Mouse (Mus musculus): Measurements from ENCODE around the gene Fgd3.
A peak's percentile ranks its signal among the peaks of the same experiment; 100 is the strongest.

Gene Fgd3

DNA sequence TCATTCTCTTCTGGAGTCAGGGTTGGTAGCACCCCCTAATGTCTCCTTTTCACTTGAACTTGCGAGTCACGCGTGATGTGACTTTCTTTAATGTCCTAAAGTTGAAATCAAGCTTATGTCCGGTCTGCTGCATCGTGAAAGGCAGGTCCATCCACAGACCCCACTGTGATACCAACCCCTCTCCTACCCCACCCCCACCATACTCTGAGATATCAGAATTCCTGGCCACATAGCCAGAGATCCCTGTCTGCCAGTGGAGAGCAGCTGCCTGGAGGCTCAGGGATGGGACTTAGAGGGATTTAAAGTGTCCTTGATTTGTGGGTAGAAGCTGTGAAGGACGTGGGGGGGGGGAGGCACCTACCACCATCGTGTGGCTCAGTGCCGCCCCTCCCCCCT is 71.6 kb downstream of the Fgd3 start, which contains the start of gene Susd3:
Susd3 (minus strand) TSS at position 240 of the 396 bp plus-strand sequence.
- no peak for DNase-seq (ENCODE audit: low spot score)

DNA sequence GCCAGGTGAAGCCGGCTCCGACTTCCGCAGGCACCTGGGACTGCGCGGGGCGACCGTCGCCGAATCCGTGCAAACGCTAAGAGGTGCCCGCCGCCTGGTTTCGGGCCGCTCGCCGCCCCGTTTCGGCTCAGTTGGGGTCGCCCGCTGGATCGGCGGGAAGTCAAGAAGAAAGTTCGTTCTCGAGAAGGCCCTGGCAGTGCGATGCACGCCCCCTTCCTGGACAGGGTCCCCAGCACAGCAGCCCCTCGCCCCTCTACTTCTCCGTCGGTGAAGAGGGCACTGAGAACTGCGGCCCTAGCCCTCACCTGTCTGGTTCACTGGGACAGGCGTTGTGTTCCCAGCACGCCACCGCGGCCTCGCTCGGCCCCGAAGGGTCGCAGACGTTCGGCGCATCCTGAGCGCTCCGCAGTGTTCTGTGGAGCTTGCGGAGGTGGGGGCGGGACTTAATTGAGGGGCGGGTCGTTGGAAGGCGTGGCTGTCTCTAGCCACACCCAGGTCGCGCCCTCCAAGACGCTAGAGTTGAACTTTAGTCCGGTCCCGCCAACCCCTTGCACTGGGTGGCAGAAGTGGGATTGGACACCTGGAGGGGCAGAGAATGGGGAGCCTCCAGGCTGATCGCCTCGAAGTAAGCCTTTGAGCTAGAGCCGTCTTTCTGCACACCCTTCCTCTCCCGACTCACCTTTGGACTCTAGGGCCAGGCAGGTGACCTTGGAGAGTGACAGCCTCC is 72.2 kb downstream of the Fgd3 start:
- DNase-seq (ENCODE audit: low spot score): no peak

DNA sequence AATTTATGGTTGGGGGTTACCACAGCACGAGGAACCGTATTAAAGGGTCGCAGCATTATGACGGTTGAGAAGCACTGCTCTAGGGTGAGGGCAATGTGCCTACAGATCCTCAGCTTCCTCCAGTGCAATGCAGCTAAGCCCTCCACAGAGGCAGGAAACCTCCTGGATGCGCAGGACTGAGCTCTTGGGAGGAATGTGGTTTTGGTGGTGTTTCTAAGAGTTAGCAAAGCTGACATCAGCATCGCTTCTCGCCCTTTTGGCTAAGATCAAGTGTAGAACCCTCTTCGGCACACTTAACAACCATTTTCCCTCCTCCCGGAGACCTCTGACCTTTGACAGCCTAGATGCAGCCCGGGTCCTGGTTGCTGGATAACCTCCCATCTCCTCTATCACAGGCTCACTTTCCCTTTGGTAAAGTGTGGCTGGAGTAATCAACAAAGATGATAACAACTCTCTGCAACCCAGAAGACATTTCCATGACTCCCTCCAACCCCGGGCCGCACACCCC is 72.8 kb downstream of the Fgd3 start:
- DNase-seq (ENCODE audit: low spot score): no peak

DNA sequence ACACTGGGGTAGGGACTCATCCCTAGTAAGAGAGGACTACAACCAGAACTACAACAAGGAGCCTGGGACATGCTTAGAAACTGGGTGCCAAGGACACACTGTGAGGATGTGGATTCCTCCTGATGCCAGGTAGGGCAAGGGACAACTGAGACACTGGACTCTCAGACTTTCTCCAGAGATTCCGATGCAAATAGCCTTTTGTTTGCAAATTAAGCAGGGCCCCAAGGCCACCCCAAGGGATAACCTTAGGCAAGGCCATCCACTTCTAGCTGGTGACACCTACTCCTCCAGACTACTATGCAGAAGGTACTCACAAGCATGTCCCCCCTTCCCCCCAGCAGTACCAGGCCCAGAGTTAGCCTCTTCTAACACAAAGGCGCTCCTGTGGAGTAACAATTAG is 73.5 kb downstream of the Fgd3 start:
- DNase-seq (ENCODE audit: low spot score): no peak

DNA sequence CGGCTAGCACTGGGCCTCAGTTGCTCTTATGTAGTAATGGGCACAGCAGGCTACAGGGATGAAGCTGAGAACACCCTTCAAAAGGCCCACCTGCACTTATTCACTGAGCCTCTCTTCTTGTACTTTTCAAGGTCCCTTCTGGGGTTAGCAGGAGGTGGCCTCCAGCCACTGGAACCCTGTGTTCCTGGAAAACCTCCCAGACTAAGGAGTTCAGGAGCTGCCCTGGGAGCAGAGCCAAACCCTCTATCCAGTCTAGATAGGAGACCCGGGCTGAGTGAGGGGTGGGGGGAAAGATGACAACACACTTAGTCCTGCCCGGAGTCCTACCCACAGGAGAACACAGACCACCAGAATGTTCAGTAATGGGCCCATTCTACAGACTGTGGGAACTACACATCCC is 74.1 kb downstream of the Fgd3 start:
- DNase-seq (ENCODE audit: low spot score): no peak

DNA sequence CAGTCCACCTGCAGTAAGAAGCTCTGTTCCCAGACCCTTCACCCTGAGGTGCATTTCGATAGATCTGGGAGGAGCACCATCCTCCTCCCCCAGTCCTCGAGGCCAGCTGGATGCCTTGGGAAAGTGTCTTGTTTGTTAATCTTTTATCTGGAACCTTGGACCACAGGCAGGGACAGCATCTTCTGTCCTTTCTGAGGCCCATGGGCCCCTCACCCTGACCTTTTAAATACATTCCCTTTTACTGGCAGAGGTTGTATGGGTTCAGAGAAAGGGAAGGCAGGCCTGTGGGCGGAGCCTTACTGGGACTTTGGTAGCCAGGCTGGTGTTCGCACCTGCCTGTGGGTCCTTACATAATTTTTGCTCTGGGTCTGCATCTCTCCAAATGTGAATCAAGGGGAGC is 74.9 kb downstream of the Fgd3 start:
- DNase-seq (ENCODE audit: low spot score): no peak

DNA sequence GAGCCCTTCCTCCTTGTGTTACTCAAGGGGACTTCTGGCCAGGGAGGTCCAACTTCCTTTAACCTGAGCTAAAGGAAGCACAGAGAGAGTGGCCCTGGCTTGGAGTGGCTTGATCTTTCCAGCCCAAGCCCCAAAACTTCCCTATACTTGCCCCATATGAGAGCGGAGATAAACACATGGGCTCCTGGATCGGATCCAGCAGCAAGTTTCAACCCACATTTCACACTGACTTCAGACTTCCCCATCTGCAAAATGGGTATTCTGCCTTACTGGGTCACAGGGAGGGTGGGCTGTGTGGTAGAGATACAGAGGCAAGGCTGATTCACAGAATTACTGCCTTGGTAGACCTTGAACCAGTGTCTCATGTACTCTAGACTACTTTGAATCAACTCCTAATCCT is 76.6 kb downstream of the Fgd3 start:
- DNase-seq (ENCODE audit: low spot score): no peak

DNA sequence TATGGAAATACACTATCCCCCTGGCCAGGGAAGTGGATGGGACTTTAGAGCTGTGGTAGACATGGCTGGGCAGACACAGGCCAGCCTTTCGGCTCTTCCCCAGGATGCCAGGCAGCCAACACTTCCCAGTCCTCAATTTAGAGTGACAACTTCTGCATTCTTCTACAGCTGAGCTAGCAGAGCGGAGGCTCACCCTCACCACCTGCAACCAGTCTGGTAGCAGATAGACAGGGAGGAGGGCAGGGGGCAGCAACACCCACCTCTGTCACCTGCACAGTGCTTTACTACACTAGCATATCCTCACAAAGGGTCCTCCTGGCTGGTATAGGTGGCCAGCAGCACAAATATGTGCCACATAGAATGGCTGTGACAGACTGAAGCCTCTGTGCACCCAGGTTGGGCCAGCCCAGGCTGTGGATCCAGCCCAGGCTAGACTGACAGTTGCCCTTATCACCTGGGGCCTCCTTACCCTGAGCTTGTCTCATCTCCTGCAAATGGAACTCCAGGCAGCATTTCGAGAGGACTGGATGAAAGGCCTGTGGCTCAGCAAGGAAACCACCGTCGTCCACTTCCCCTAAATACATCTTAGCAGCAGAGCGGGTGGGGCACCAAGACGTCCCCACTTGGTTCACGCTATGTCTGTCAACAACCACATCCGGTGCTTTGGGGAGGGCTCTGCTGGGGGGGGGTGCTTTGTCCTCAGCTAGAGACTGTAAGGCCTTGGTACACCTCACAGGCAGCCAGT is 77.6 kb downstream of the Fgd3 start:
- no peak for DNase-seq (ENCODE audit: low spot score)

DNA sequence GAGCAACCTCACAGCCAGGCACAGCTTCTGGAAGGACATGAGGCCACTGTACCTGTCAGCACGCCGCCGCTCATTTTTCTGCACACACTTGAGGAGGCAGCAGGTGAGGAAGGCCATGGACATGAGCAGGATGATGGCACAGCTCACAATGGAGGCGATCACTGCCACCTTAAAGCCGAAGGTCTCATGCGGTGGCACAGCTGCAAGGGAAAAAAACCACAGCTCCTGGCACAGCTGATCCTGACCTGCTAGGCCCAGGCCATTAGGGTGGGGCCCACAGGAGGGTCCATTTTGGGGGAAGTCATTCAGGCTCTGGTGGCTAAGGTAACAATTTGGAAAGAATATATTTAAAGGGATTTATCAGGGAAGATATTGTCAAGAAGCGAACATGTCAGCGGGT is 81.4 kb downstream of the Fgd3 start:
- DNase-seq (ENCODE audit: low spot score): no peak

DNA sequence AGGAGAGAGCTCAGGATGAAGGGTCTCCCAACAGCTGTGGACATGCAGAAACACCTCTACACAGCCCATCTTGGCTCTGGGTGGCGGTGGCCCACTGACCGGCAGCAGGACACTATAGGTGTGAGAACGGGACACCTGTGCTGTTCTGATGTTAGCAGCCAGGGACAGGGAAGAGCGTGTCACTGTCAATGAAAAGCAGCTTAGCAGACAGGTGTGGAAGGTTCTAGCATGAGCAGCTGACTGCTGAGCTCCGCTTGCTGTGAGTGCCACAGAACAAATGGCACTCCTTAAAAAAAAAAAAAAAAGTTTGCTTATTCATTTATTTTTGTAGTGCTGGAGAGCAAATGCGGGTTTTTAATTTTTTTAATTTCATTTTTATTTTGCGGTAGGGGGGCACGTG is 82.5 kb downstream of the Fgd3 start:
- no peak for DNase-seq (ENCODE audit: low spot score)

DNA sequence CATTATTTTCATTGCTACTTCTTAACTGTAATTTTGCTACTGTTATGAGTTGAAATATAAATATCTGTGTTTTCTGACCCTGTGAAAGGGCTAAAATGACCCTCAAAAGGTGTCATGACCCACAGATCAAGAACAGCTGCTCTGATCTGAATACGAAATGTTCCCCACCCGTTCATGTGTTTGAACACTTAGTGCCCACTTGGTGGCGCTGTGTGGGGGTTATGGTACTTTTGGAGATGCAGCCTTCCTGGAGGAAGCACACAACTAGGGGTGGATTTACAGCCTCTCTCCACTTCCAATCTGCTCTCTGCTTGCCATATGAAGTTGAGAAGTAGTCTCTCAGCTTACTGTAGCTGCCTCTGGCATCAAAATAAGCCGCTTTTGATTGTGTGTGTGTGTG is 85.4 kb downstream of the Fgd3 start:
- DNase-seq (ENCODE audit: low spot score): no peak

DNA sequence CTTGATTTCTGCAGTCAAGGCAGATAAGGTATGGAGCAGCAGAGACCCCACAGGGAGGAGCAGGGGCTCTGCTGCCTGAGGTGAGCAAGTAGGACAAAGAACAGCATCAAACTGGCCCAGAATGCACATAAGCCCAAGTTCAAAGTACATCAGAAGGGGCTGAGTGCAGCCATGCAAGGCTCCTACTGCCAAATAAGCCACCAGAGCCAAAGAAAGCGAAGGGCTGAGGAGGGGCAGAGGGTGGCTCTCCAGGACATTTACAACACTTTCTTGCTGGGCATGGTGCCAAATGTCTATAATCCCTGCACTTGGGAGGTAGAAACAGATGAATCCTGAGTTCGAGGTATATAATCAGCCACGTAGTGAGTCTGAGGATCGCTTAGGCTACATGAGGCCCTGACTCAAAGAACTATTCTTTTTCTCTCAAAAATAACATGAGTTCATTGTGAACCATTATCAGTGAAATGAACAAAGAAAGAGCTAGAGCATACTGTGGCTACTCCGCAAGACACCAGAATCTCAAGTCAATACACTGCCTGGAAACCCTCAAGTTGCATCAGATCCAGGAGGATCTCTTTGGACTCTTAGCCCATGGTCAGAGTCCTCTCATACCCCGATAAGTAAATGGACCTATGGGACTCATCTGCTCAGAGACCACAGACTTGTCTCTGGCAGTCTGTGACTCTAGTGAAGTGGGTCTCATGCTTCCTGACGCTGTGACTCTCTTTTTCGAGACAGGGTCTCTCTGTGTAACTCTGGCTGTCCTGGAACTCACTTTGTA is 86.1 kb downstream of the Fgd3 start:
- no peak for DNase-seq (ENCODE audit: low spot score)

DNA sequence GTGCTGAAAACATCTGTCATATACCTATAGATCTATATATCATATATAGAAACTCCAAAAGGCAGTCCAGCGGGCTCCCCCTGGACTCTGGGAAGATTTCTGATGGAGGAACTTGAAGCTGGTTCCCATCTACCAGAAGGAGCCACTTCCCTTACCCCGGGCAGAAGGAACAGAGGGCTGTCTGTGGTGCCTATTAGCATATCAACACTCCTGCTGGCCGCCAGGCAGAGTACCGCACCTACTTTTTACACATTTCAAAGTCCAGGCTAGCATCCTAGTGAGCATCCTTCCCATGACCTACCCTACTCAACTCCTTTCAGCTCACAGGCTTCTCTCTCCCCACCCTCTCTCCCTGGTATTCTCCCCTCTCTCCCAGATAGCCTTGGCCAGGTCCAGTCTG is 94.5 kb downstream of the Fgd3 start:
- no peak for DNase-seq (ENCODE audit: low spot score)

DNA sequence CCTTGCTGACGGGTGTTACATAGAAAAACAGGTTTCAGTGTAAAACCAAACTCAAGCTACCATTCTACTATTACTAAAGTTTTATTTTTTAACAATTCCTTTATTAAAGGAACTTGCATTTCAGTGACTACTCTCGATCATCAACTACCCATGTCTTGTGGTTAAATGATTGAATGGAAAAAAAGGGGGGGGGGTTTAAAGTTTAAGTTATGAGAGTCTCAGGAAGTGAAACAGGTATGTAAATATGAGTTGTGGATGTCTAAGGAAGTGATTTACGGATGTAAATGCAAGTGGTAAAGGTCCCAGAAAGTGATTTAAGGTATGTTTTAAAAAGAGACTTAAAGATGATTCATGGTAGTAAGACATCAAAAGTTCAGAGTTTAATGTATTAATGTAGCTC is 95.0 kb downstream of the Fgd3 start:
- no peak for DNase-seq (ENCODE audit: low spot score)

DNA sequence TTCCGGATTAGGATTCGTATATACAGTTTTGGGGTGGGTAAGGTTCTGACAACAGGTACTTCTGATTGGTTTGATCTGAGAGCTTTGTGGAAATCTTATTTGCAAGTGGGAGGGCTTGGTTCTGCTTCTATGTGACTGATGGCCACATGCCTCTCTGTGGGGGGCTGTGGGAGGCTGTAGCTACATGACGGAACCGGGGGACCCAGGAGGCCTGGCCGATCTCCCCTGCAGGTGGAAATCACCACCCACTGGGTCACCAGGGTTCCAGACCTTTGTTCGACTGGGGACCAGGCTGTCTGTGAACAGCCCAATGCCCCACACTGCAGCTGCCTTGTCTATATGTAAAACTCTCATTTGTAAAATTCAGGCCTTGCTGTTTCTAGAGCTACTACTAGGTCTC is 95.4 kb downstream of the Fgd3 start:
- no peak for DNase-seq (ENCODE audit: low spot score)

DNA sequence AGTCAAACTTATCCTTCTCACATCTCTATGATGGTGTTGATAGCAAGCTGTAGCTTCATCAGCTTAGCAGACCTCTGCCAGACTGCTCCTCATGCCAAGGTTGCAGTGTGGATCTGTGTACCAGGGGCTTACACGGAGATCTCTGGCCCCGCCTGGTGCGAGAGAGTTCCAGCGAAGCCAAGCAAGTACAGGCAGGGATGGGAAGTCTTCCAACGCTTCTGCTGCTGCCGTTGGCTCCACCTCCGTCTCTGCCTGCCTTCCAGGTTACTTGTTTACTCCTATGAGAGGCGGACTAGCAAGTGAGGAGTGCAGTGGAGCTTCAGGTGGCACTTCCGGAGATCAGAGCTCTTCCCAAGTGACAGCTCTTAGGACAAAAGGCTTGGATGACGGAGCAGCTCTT is 95.8 kb downstream of the Fgd3 start:
- DNase-seq (ENCODE audit: low spot score): no peak

DNA sequence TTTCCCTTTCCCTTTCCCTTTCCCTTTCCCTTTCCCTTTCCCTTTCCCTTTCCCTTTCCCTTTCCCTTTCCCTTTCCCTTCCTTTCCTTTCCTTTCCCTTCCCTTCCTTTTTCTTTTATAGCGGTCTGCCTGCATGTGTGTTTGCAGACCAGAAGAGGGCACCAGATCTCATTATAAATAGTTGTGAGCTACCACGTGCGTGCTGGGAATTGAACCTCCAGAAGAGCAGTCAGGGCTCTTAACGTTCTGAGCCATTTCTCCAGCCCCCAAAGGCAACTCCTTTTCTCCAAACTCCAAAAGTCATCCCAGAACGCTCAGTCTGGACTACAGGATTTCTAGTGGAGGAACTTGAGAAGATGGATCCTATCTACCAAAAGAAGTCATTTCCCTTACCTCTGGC is 99.2 kb downstream of the Fgd3 start:
- DNase-seq (ENCODE audit: low spot score): no peak

DNA sequence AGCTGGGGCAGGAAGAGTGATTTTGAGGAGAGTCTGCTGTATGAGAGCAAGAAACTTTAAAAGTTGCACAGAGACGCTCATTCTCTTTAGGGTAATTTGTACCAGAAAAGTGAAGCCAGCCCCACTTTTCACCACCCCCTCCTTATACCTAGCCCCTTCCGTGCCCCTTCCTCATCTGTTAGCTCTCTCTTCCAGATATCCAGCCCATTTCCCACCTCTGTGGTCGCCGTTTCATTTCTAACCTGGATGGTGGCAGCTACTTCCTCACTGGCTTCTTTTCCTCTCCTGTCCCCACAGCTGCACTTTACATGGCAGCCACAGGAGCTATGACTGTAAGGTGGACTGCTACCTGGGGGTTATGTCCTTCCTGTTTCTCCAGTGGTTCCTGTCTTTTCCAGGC is 100.7 kb downstream of the Fgd3 start:
- DNase-seq (ENCODE audit: low spot score): no peak

DNA sequence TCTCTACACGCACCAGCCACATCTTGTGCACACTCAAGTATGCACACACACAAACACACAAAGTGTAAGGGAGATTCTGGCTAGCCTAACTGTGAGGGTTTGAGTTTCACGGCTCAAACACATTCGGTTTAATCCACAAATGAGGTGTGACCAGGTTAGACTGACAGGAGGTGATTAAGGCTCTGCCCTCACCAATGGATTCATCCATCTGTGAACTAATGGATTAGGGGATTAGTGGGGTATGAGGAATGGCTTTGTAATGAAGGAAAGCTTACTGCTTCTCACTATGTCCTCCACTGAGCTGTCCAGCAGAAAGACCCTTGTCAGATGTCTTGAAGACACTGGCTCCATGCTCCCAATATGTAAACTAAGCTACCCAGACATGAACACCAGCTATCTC is 101.5 kb downstream of the Fgd3 start:
- no peak for DNase-seq (ENCODE audit: low spot score)

DNA sequence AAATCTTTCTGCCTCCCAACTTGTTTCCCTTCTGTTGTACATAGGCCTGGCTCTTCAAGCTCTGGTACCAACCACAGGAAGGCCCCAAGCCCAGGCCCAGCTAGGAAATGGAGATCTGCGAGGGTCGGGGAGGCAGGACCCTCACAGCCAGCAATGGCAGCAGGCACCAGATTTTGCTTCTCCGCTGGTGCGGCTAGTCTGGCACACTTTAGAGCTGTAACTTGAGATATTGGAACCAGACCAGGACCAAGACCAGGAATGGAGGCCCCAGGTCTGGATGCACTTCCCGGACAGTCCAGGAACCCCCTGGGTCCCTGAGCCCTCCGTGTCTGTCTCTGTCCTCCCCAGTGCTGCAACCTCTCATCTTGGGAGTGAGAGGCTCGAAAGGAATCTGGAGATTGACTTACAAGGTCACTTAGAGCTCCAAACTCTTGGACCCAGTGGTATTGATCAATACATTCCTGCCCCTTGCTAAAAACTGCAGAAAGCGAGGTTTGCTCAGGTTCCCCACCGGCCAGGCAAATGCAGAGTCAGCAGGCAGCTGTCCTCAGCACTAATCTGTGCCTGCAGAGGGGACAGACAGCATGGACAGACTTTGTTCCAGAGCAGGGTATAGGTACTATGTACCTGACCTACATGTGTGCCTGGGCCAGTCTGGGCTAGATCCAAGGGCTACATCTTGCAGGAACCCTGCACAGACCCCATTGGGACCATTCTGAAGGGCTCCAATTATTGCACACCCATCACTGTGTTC is 103.1 kb downstream of the Fgd3 start:
- DNase-seq (ENCODE audit: low spot score): no peak

DNA sequence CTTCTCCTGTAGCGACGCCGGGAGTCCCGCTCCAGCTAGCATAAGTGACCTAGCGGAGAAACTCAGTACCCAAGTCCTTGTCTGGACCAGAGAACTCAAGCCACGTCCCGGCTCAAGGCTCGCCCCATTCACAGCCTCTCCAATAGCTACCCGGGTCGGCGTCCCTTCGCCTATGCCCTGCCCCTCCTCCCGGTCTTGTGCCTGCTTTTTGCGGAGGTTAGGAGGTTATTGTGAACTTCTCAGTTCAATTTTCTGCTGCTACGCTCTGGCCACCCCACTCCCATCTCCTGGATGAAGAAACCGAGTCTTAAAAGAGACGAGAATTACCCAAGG is 103.9 kb downstream of the Fgd3 start:
- no peak for DNase-seq (ENCODE audit: low spot score)

DNA sequence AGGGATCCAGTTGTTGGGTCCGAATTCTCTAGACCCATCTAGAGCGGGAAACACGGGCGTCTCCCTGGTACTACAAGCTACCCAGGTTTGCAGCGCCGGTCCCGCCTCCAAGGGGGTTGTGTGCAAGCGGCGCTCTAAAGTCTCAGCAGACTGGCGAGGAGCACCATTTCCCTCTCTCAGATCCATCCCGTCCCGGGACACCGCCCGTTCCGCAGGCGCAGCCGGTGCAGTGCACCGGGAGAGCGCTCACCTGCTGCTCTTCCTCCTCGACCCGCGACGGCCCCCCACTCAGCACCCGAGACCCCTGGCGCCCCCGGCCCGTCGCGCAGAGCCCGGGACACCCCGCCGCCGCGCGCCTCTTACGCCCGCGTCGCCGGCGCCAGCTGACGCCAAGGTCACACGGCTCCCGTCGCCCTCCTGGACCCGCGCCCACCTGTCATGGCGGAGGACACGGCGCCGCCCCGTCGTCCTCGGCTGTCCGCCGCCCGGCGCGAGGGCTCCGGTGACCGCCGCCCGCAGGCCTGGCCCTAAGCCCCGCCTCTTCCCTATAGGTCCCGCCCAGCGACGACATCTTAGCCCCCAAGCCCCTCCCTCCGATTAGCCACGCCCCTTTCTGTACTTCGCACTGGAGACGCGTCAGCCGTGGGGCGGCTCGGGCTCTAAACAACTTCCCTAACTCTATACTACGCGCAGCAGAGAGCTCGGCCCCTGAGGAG is 104.4 kb downstream of the Fgd3 start, which contains the start of gene Card19:
Card19 (minus strand) TSS at position 534 of the 716 bp plus-strand sequence.
- DNase-seq (ENCODE audit: low spot score): peak; percentile 92

Measured in MN1 (cell line).